Mouse (Mus musculus) thymus, adult 2 months (tissue): ENCODE data around the gene Inava. TPM values are rescaled to one million over a fixed set of nuclear protein-coding genes. Genes with fewer than 3 reads are reported as not detected.

Experiments used
- DNase-seq: peaks from one replicate; pipeline ENCODE4 v3.0.0; 2021
- H3K27ac ChIP-seq: fragments of 200-500 bp; 2 replicates; pipeline ENCODE4 v1.5.1; 2012; ENCODE audit warnings: low read length, control low read depth; ENCODE audit not compliant: control insufficient read depth, insufficient read depth
- H3K27me3 ChIP-seq: fragments of 200-500 bp; 2 replicates; pipeline ENCODE4 v1.6.1; 2012; ENCODE audit warnings: mild to moderate bottlenecking, low read length, moderate library complexity, mixed read lengths; ENCODE audit not compliant: control insufficient read depth, insufficient read depth
- H3K36me3 ChIP-seq: fragments of 200-500 bp; 2 replicates; pipeline ENCODE4 v1.6.1; 2012; ENCODE audit warnings: mild to moderate bottlenecking, low read length, moderate library complexity; ENCODE audit not compliant: control insufficient read depth, insufficient read depth
- H3K4me1 ChIP-seq: fragments of 200-500 bp; replicated peaks from 2 replicates; pipeline ENCODE4 v1.6.1; 2012; ENCODE audit warnings: low read length; ENCODE audit not compliant: control insufficient read depth, insufficient read depth
- H3K4me3 ChIP-seq: fragments of 200-500 bp; 2 replicates; pipeline ENCODE4 v1.5.1; 2012; ENCODE audit warnings: mild to moderate bottlenecking, low read length, control low read depth, moderate library complexity; ENCODE audit not compliant: control insufficient read depth, insufficient read depth
- CTCF ChIP-seq: fragments of 200-500 bp; IDR thresholded peaks from 2 replicates; pipeline ENCODE4 v1.5.1; 2012; ENCODE audit warnings: mild to moderate bottlenecking, control low read depth, low read length, moderate library complexity, borderline replicate concordance; ENCODE audit not compliant: control insufficient read depth, poor library complexity, insufficient read depth; ENCODE audit errors: extremely low read depth
- POLR2A ChIP-seq: fragments of 200-500 bp; IDR thresholded peaks from 2 replicates; pipeline ENCODE4 v1.6.1; 2012; ENCODE audit warnings: mild to moderate bottlenecking, low read length, control low read depth, moderate library complexity; ENCODE audit not compliant: control insufficient read depth, poor library complexity, insufficient read depth; ENCODE audit errors: extremely low read depth
- WGBS: fragments of 180-500 bp; shearing (Covaris S2); methylation state at CpG from one replicate; pipeline ENCODE4 v1.1.7; 2018; 5-methylcytosine and 5-hydroxymethylcytosine counted together
- polyA plus RNA-seq: library from polyadenylated mRNA; depleted of rRNA; stranded (reverse); fragments of >200 nt; gene quantifications from 2 replicates; pipeline ENCODE4 v1.2.3, GENCODE M21; 2012

The Inava gene
- polyA plus RNA-seq, 1 experiment, result 9.7 TPM

- no peak for DNase-seq
- H3K27ac ChIP-seq, result no peak overlapping the region
- 16% methylated on average over 9 of the region's 9 CpGs for WGBS
- no peaks in the 10 kb centered on the region for H3K36me3 ChIP-seq
- no peaks in the 10 kb centered on the region; the same call in 1 of the 2 replicates for H3K27me3 ChIP-seq
- H3K4me1 ChIP-seq, result peaks cover 38% of the 10 kb centered on the region
- H3K4me3 ChIP-seq, result no peak overlapping the region
- TF ChIP-seq CTCF, result no peak
- no peak for TF ChIP-seq POLR2A
Measured at GRCm38 (mm10) chr1:136232285-136232926, 1.7 kb downstream of the Inava start.

GRCm38 (mm10) chr1:136231596-136231995, 2.5 kb downstream of the Inava start:
- 76% methylated on average over 6 of the region's 6 CpGs for WGBS
- H3K27ac ChIP-seq, result no peak overlapping the region
- no peak for DNase-seq
- no peak overlapping the region for H3K4me3 ChIP-seq
- H3K4me1 ChIP-seq, result peaks cover 38% of the 10 kb centered on the region
- TF ChIP-seq CTCF (no peak), POLR2A (no peak)
- no peaks in the 10 kb centered on the region; the same call in 1 of the 2 replicates for H3K27me3 ChIP-seq
- no peaks in the 10 kb centered on the region for H3K36me3 ChIP-seq

- peaks cover 38% of the 10 kb centered on the region for H3K4me1 ChIP-seq
- no peak overlapping the region for H3K4me3 ChIP-seq
- TF ChIP-seq CTCF (no peak), POLR2A (no peak)
- H3K27ac ChIP-seq, result no peak overlapping the region
- no peaks in the 10 kb centered on the region for H3K36me3 ChIP-seq
- no peak for DNase-seq
- WGBS, result 85% methylated on average over 11 of the region's 11 CpGs
- no peaks in the 10 kb centered on the region; the same call in 1 of the 2 replicates for H3K27me3 ChIP-seq
Measured at GRCm38 (mm10) chr1:136230201-136230600, 3.9 kb downstream of the Inava start.

- H3K4me1 ChIP-seq, result peaks cover 31% of the 10 kb centered on the region
- WGBS, result 93% methylated on average over 6 of the region's 6 CpGs
- H3K27ac ChIP-seq, result no peak overlapping the region
Measured at GRCm38 (mm10) chr1:136229040-136229373, 5.1 kb downstream of the Inava start.

GRCm38 (mm10) chr1:136228328-136229039, 5.6 kb downstream of the Inava start:
- 42% methylated on average over 13 of the region's 13 CpGs for WGBS
- no peak overlapping the region for H3K4me3 ChIP-seq
- no peak for DNase-seq
- H3K4me1 ChIP-seq, result peaks cover 31% of the 10 kb centered on the region
- no peaks in the 10 kb centered on the region; the same call in 1 of the 2 replicates for H3K27me3 ChIP-seq
- H3K36me3 ChIP-seq, result no peaks in the 10 kb centered on the region
- no peak overlapping the region for H3K27ac ChIP-seq
- TF ChIP-seq POLR2A, result no peak
- no peak for TF ChIP-seq CTCF

More at GRCm38 (mm10) chr1:136229040-136229373, 5.1 kb downstream of the Inava start:
- Histone ChIP-seq H3K36me3 (no peaks in the 10 kb centered on the region), H3K4me3 (no peak overlapping the region), H3K27me3 (no peaks in the 10 kb centered on the region; the same call in 1 of the 2 replicates)
- DNase-seq, result no peak
- TF ChIP-seq POLR2A, result no peak
- no peak for TF ChIP-seq CTCF

GRCm38 (mm10) chr1:136227870-136228269, 6.2 kb downstream of the Inava start:
- Histone ChIP-seq H3K36me3 (no peaks in the 10 kb centered on the region), H3K4me3 (no peak overlapping the region), H3K27me3 (no peaks in the 10 kb centered on the region; the same call in 1 of the 2 replicates), H3K27ac (no peak overlapping the region), H3K4me1 (peaks cover 27% of the 10 kb centered on the region)
- DNase-seq, result no peak
- 87% methylated on average over 4 of the region's 4 CpGs for WGBS
- TF ChIP-seq POLR2A (no peak), CTCF (no peak)
